Mouse (Mus musculus) spleen, adult 2 months (tissue): ENCODE data around the gene Astn2. TPM values are rescaled to one million over a fixed set of nuclear protein-coding genes. Genes with fewer than 3 reads are reported as not detected.

Experiments
- DNase-seq, 2 experiments: peaks; one replicate each; pipeline versions ENCODE4 v3.0.0 to v3.0.0-alpha.2; 2012 to 2021; ENCODE audit warnings: low spot score in 2 of 2, low read depth in 1 of 2
- H3K27ac ChIP-seq: fragments of 200-500 bp; 2 replicates; pipeline ENCODE4 v1.5.1; 2012; ENCODE audit warnings: low read length, inconsistent platforms; ENCODE audit not compliant: insufficient read depth
- H3K27me3 ChIP-seq: fragments of 200-500 bp; 2 replicates; pipeline ENCODE4 v1.6.1; 2012; ENCODE audit warnings: mild to moderate bottlenecking, moderate library complexity, low read length, inconsistent platforms; ENCODE audit not compliant: control insufficient read depth, insufficient read depth
- H3K36me3 ChIP-seq: fragments of 200-500 bp; 2 replicates; pipeline ENCODE4 v1.6.1; 2012; ENCODE audit warnings: mild to moderate bottlenecking, low read length, inconsistent platforms; ENCODE audit not compliant: control insufficient read depth, insufficient read depth
- H3K4me1 ChIP-seq: fragments of 200-500 bp; 2 replicates; pipeline ENCODE4 v1.6.1; 2011; ENCODE audit warnings: inconsistent platforms; ENCODE audit not compliant: control insufficient read depth, insufficient read depth, insufficient read length
- H3K4me3 ChIP-seq: fragments of 200-500 bp; 2 replicates; pipeline ENCODE4 v1.5.1; 2011; ENCODE audit warnings: mild to moderate bottlenecking, inconsistent platforms; ENCODE audit not compliant: insufficient read depth, insufficient read length; ENCODE audit errors: extremely low read depth
- CTCF ChIP-seq: fragments of 200-500 bp; IDR thresholded peaks from 2 replicates; pipeline ENCODE4 v1.5.1; 2011; ENCODE audit warnings: mild to moderate bottlenecking, inconsistent platforms; ENCODE audit not compliant: insufficient read depth, insufficient read length, insufficient replicate concordance; ENCODE audit errors: extremely low read depth
- POLR2A ChIP-seq: fragments of 200-500 bp; IDR thresholded peaks from 2 replicates; pipeline ENCODE4 v1.6.1; 2011; ENCODE audit warnings: low read depth, low read length, inconsistent platforms
- WGBS: fragments of 180-500 bp; shearing (Covaris S2); methylation state at CpG from one replicate; pipeline ENCODE4 v1.1.7; 2018; 5-methylcytosine and 5-hydroxymethylcytosine counted together
- polyA plus RNA-seq: library from polyadenylated mRNA; depleted of rRNA; stranded (reverse); fragments of >200 nt; gene quantifications from 2 replicates; pipeline ENCODE4 v1.2.3, GENCODE M21; 2012

Astn2 gene
- polyA plus RNA-seq, 1 experiment, result 3.9 TPM

DNA sequence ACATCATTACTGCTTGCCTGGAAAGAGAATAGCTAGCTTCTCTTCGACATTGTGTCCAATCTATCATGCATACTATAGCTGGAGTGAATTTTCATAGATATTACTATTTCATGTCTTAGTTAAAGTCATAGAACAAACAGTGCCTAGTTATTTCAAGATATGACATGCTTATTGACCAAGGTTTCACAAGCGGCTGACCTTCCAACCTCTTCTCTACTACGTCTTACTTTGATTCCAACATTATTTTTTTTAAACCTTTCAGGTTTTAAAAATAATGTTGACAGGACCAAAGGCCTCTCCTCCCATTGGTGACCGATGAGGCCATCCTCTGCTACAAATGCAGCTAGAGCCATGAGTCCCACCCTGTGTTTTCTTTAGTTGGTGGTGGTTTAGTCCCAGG lies 1025.0 kb downstream of the Astn2 start:
- Histone ChIP-seq H3K36me3 (no peaks in the 10 kb centered on the region), H3K27me3 (no peaks in the 10 kb centered on the region), H3K27ac (no peak overlapping the region), H3K4me1 (no peaks in the 10 kb centered on the region), H3K4me3 (no peak overlapping the region)
- no peak for TF ChIP-seq POLR2A
- no peak for TF ChIP-seq CTCF
- DNase-seq, result no peak
- 86% methylated on average over 4 of the region's 4 CpGs for WGBS

GRCm38 (mm10) chr4:65376571-65376970 lies 1027.8 kb downstream of the Astn2 start:
- Histone ChIP-seq H3K4me3 (no peak overlapping the region), H3K4me1 (no peaks in the 10 kb centered on the region), H3K27me3 (no peaks in the 10 kb centered on the region), H3K36me3 (no peaks in the 10 kb centered on the region), H3K27ac (no peak overlapping the region)
- no peak for TF ChIP-seq CTCF
- no peak for DNase-seq
- WGBS, result 92% methylated on average over 2 of the region's 2 CpGs

GRCm38 (mm10) chr4:65373841-65374240 lies 1030.6 kb downstream of the Astn2 start:
- Histone ChIP-seq H3K27ac (no peak overlapping the region), H3K27me3 (no peaks in the 10 kb centered on the region), H3K36me3 (no peaks in the 10 kb centered on the region), H3K4me1 (no peaks in the 10 kb centered on the region), H3K4me3 (no peak overlapping the region)
- no peak for TF ChIP-seq CTCF
- TF ChIP-seq POLR2A, result no peak
- no peak for DNase-seq
- WGBS, result 36% methylated on average over 1 of the region's 1 CpGs

GRCm38 (mm10) chr4:65372731-65373130 lies 1031.7 kb downstream of the Astn2 start:
- no peak for DNase-seq
- H3K4me1 ChIP-seq, result no peaks in the 10 kb centered on the region
- no peaks in the 10 kb centered on the region for H3K27me3 ChIP-seq
- TF ChIP-seq POLR2A, result no peak
- TF ChIP-seq CTCF, result no peak
- no peak overlapping the region for H3K4me3 ChIP-seq
- WGBS, result 95% methylated on average over 3 of the region's 3 CpGs
- no peaks in the 10 kb centered on the region for H3K36me3 ChIP-seq
- no peak overlapping the region for H3K27ac ChIP-seq

- Histone ChIP-seq H3K36me3 (no peaks in the 10 kb centered on the region), H3K27me3 (no peaks in the 10 kb centered on the region), H3K4me3 (no peak overlapping the region), H3K27ac (no peak overlapping the region), H3K4me1 (no peaks in the 10 kb centered on the region)
- TF ChIP-seq CTCF (no peak), POLR2A (no peak)
- no peak for DNase-seq
Observed at GRCm38 (mm10) chr4:65367135-65367534, 1037.3 kb downstream of the Astn2 start.

GRCm38 (mm10) chr4:65354580-65354979 lies 1049.8 kb downstream of the Astn2 start:
- no peak for DNase-seq
- no peaks in the 10 kb centered on the region for H3K4me1 ChIP-seq
- H3K4me3 ChIP-seq, result no peak overlapping the region
- no peak overlapping the region for H3K27ac ChIP-seq
- TF ChIP-seq POLR2A (no peak), CTCF (no peak)
- H3K36me3 ChIP-seq, result no peaks in the 10 kb centered on the region
- H3K27me3 ChIP-seq, result no peaks in the 10 kb centered on the region
- 57% methylated on average over 4 of the region's 4 CpGs for WGBS

DNA sequence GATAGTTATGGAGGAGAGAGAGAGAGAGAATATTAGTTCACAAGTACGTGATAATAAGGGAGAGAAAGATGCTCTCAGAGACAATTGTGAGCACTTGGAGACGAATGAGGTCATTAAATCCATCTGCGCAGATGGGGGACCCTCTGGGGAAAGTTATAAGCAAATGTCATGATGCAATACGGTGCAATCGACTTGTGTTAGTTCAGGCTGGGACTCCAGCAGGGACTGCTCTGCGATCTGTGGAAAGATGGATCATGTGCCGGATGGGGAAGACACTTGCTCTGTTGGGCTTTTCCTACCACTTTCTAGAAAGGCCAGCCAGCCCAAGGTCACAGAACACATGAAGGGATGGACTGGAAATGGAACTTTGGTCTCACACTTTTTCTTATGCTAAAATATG lies 1053.9 kb downstream of the Astn2 start:
- Histone ChIP-seq H3K4me3 (no peak overlapping the region), H3K4me1 (no peaks in the 10 kb centered on the region), H3K27ac (no peak overlapping the region), H3K36me3 (no peaks in the 10 kb centered on the region), H3K27me3 (no peaks in the 10 kb centered on the region)
- no peak for TF ChIP-seq CTCF
- no peak for TF ChIP-seq POLR2A
- DNase-seq, result no peak
- WGBS, result 91% methylated on average over 7 of the region's 7 CpGs

- Histone ChIP-seq H3K27ac (no peak overlapping the region), H3K4me1 (no peaks in the 10 kb centered on the region), H3K36me3 (no peaks in the 10 kb centered on the region), H3K4me3 (no peak overlapping the region), H3K27me3 (no peaks in the 10 kb centered on the region)
- TF ChIP-seq CTCF (no peak), POLR2A (no peak)
- WGBS, result 72% methylated on average over 3 of the region's 3 CpGs
- DNase-seq, result no peak
Observed at GRCm38 (mm10) chr4:65341766-65342165, 1062.6 kb downstream of the Astn2 start.
